Mouse (Mus musculus) MEL (cell line): ENCODE measurements at regions not wholly inside any gene's neighbourhood (a gene's known extent, or its start where the extent isn't known, plus 50 kb on each side); places are given as distances from the start of the nearest gene placed in this dataset.
A peak's percentile ranks its signal among the peaks of the same experiment; 100 is the strongest.
"Not testable (repeated sequence)": the region's sequence is repeated elsewhere in the genome, so short reads cannot be mapped to it uniquely, and the experiment has no call there.

ENCODE experiments used
- BHLHE40 ChIP-seq: IDR thresholded peaks from 2 replicates; pipeline ENCODE4 v1.6.1; 2012; ENCODE audit warnings: low read depth, mild to moderate bottlenecking, inconsistent platforms, low read length, improper control_type of control experiment, borderline replicate concordance
- CTCF ChIP-seq, 3 experiments: IDR thresholded peaks in 2 of 3; conservative IDR thresholded peaks in 1 of 3; 2 replicates each; pipeline ENCODE4 v1.5.1; 2011 to 2012; ENCODE audit warnings: low read length in 3 of 3, low read depth in 2 of 3, mild to moderate bottlenecking in 2 of 3, improper control_type of control experiment in 1 of 3, inconsistent platforms in 1 of 3, mixed read lengths in 1 of 3, moderate library complexity in 1 of 3; ENCODE audit not compliant: control insufficient read depth in 1 of 3, insufficient read depth in 1 of 3, poor library complexity in 1 of 3, severe bottlenecking in 1 of 3
- ETS1 ChIP-seq: IDR thresholded peaks from 2 replicates; pipeline ENCODE4 v1.6.1; 2012; ENCODE audit warnings: low read depth, mild to moderate bottlenecking, inconsistent platforms, low read length, improper control_type of control experiment, moderate library complexity
- JUND ChIP-seq: IDR thresholded peaks from 2 replicates; pipeline ENCODE4 v1.6.1; 2011; ENCODE audit warnings: low read depth, mild to moderate bottlenecking, improper control_type of control experiment, low read length
- MAX ChIP-seq: IDR thresholded peaks from 2 replicates; pipeline ENCODE4 v1.6.1; 2011; ENCODE audit warnings: low read length, improper control_type of control experiment
- MYB ChIP-seq: IDR thresholded peaks from 2 replicates; pipeline ENCODE4 v1.6.1; 2011; ENCODE audit warnings: mild to moderate bottlenecking, low read depth, low read length, improper control_type of control experiment
- TAL1 ChIP-seq: IDR thresholded peaks from 2 replicates; pipeline ENCODE4 v1.6.1; 2012; ENCODE audit warnings: mild to moderate bottlenecking, inconsistent platforms, low read length, moderate library complexity, mixed read lengths
- TBP ChIP-seq: IDR thresholded peaks from 2 replicates; pipeline ENCODE4 v1.8.0; 2011; ENCODE audit warnings: low read depth, low read length, improper control_type of control experiment
- ZMIZ1 ChIP-seq: IDR thresholded peaks from 2 replicates; pipeline ENCODE4 v1.6.1; 2012; ENCODE audit warnings: low read depth, mild to moderate bottlenecking, inconsistent platforms, low read length, improper control_type of control experiment, moderate library complexity

GRCm38 (mm10) chr17:82266842-82267241, 528.7 kb upstream of the Slc8a1 start:
- not testable (repeated sequence) for TF ChIP-seq MAX, TBP, MYB, ETS1, ZMIZ1, BHLHE40, TAL1, JUND
- TF ChIP-seq CTCF (IDR thresholded peaks at IDR 0.05 in 2 of 3, conservative IDR thresholded peaks at IDR 0.05 in 1 of 3; ENCODE audit: control insufficient read depth in 1 of 3, insufficient read depth in 1 of 3, low read depth in 2 of 3, low read length in 3 of 3, poor library complexity in 1 of 3, severe bottlenecking in 1 of 3), result peak in 2 of 3 experiments; percentile 46 to 48; a peak in 5 of 6 replicates
